Mouse (Mus musculus): Measurements from ENCODE around the gene Iqgap2. TPM values are rescaled to one million over a fixed set of nuclear protein-coding genes. Genes with fewer than 3 reads are reported as not detected.
A peak's percentile ranks its signal among the peaks of the same experiment; 100 is the strongest.

The Iqgap2 gene
- polyA plus RNA-seq, 1 experiment from 2014 or later = 5.2 TPM

DNA sequence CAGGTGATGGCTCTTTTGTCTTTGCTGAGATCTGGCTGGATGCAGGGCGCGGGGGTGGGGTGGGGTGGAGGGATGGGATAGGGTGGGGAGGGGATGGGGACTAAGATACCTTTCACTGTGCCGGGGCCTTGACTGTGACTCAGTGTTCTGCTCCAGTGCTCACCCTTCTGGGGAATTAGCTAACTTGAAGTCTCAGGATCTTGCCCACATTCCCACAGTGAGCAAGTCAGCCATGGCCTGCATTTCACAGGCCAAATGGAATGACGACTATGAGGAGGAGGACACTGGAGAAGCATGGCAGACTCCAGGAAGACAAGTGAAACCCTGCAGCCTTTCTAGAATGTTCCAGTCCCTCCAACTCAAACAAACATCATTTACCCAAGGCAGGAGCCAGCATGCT is 280.0 kb downstream of the Iqgap2 start:
- peaks cover 7% of the 10 kb centered on the region; the same call in 1 of the 2 replicates for H3K36me3 ChIP-seq (ENCODE audit: control insufficient read depth, insufficient read depth, low read length)
- H3K27me3 ChIP-seq (ENCODE audit: control insufficient read depth, insufficient read depth, low read depth, low read length) = no peaks in the 10 kb centered on the region
- no peak overlapping the region for H3K27ac ChIP-seq (ENCODE audit: low read length)
- no peak overlapping the region for H3K4me3 ChIP-seq (ENCODE audit: low read length)
- 82% methylated on average over 4 of the region's 4 CpGs for WGBS
- H3K9ac ChIP-seq (ENCODE audit: low read length) = no peak overlapping the region
- no peaks in the 10 kb centered on the region for H3K9me3 ChIP-seq (ENCODE audit: control insufficient read depth, low read length)
- no peak overlapping the region for H3K4me2 ChIP-seq (ENCODE audit: low read depth, low read length)
- no peak for ATAC-seq (ENCODE audit: low read depth)
- H3K4me1 ChIP-seq (replicated peaks; ENCODE audit: control insufficient read depth, insufficient read depth, low read length) = peaks cover 21% of the 10 kb centered on the region

DNA sequence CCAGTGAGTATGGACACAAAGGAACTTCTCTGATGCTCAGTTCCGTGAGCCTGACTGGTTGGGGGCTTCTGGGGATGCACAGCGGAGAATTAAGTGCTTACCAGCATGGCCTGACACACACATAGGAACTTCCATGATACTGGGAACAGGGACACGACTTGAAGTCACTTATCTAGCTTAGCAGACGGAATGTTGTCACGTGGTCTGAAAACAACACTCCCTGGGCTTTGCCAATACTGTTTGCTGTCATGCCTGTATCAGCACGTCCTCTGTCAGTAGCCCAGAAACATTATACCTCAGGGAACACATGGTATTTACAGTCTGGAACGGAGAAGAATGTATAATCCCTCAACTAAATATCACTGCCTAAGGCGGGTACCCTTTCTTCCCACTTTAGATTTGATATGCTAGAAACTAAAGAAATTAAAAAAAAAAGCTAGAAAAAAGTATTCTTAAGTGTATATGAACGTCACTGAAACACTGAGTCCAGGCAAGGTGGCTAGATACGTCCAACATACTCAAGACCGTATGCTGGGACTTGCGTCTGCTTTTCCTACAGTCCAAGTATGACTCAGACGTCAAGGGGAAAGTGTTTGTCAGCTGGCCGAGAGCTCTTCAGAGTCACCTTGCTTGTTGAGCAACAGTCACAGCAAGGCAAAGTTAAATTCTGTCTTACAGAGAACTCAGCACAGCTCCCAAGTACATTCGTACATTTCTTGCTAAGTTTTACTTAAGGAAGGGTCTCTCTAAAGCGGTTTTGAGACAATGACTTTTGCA is 280.7 kb downstream of the Iqgap2 start:
- Histone ChIP-seq H3K36me3 (ENCODE audit: control insufficient read depth, insufficient read depth, low read length) (peaks cover 7% of the 10 kb centered on the region; the same call in 1 of the 2 replicates), H3K9me3 (ENCODE audit: control insufficient read depth, low read length) (no peaks in the 10 kb centered on the region), H3K27me3 (ENCODE audit: control insufficient read depth, insufficient read depth, low read depth, low read length) (no peaks in the 10 kb centered on the region), H3K27ac (ENCODE audit: low read length) (no peak overlapping the region), H3K4me2 (ENCODE audit: low read depth, low read length) (no peak overlapping the region), H3K9ac (ENCODE audit: low read length) (no peak overlapping the region), H3K4me1 (replicated peaks; ENCODE audit: control insufficient read depth, insufficient read depth, low read length) (peaks cover 15% of the 10 kb centered on the region), H3K4me3 (ENCODE audit: low read length) (no peak overlapping the region)
- WGBS = 61% methylated on average over 16 of the region's 16 CpGs
- ATAC-seq (ENCODE audit: low read depth) = peak; percentile 59

DNA sequence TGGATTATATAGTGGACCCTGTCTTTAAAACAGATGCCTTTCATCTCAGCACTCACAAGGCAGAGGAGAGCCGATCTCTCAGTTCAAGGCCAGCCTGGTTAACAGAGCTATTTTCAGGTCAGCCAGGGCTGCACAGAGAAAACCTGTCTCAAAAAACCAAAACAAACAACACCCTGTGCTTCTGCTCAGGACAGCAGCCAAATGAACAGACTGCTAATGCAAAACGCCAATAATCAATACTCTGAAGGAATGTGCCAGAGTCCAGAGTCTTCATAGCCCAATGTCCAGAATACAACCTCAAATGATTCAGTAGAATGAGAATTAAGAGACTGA is 282.7 kb downstream of the Iqgap2 start:
- Histone ChIP-seq H3K4me3 (ENCODE audit: low read length) (no peak overlapping the region), H3K4me1 (replicated peaks; ENCODE audit: control insufficient read depth, insufficient read depth, low read length) (peaks cover 9% of the 10 kb centered on the region), H3K36me3 (ENCODE audit: control insufficient read depth, insufficient read depth, low read length) (peaks cover 17% of the 10 kb centered on the region), H3K27me3 (ENCODE audit: control insufficient read depth, insufficient read depth, low read depth, low read length) (no peaks in the 10 kb centered on the region), H3K27ac (ENCODE audit: low read length) (no peak overlapping the region), H3K9me3 (ENCODE audit: control insufficient read depth, low read length) (no peaks in the 10 kb centered on the region), H3K4me2 (ENCODE audit: low read depth, low read length) (no peak overlapping the region), H3K9ac (ENCODE audit: low read length) (no peak overlapping the region)
- WGBS = 80% methylated on average over 2 of the region's 2 CpGs
- ATAC-seq (ENCODE audit: low read depth) = no peak

DNA sequence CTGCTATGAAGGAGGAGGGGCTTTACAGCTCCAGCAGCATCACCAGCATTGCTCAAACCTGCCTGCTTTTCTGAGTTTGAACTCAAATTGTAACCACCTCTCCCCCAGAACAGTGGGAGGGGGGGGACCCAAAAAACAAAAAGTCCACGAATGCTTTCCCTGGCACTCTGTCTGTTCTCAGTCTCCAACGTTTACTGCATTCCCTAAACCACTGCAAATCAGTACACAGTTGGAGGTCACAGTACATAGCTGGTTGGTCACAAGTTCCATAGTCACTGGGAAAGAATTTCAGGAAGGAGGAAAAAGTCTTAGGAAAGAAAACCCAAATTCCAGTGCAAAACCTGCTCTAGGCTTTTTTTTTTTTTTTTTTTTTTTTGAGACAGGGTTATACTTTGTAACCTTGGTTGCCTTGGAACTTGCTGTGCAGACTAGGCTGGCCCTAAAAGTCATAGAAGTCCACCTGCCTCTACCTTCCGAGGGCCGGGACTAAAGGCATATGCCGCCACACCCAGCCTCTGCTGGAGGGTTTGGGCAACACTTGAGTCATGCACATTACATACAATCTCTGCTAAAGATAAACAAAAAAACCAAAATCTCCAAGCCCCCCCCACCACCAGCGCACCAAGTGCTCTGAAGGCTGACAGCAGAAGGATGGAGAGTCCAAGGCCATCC is 283.2 kb downstream of the Iqgap2 start:
- H3K27ac ChIP-seq (ENCODE audit: low read length) = no peak overlapping the region
- no peaks in the 10 kb centered on the region for H3K27me3 ChIP-seq (ENCODE audit: control insufficient read depth, insufficient read depth, low read depth, low read length)
- ATAC-seq (ENCODE audit: low read depth) = no peak
- H3K4me3 ChIP-seq (ENCODE audit: low read length) = no peak overlapping the region
- no peaks in the 10 kb centered on the region for H3K9me3 ChIP-seq (ENCODE audit: control insufficient read depth, low read length)
- H3K9ac ChIP-seq (ENCODE audit: low read length) = no peak overlapping the region
- no peak overlapping the region for H3K4me2 ChIP-seq (ENCODE audit: low read depth, low read length)
- H3K4me1 ChIP-seq (replicated peaks; ENCODE audit: control insufficient read depth, insufficient read depth, low read length) = peaks cover 9% of the 10 kb centered on the region
- WGBS = 70% methylated on average over 6 of the region's 6 CpGs
- peaks cover 22% of the 10 kb centered on the region for H3K36me3 ChIP-seq (ENCODE audit: control insufficient read depth, insufficient read depth, low read length)

- 90% methylated on average over 8 of the region's 8 CpGs for WGBS
- Histone ChIP-seq H3K36me3 (ENCODE audit: control insufficient read depth, insufficient read depth, low read length) (peaks cover 28% of the 10 kb centered on the region), H3K4me3 (ENCODE audit: low read length) (no peak overlapping the region), H3K9ac (ENCODE audit: low read length) (no peak overlapping the region), H3K4me2 (ENCODE audit: low read depth, low read length) (no peak overlapping the region), H3K27ac (ENCODE audit: low read length) (no peak overlapping the region), H3K9me3 (ENCODE audit: control insufficient read depth, low read length) (no peaks in the 10 kb centered on the region), H3K27me3 (ENCODE audit: control insufficient read depth, insufficient read depth, low read depth, low read length) (no peaks in the 10 kb centered on the region), H3K4me1 (replicated peaks; ENCODE audit: control insufficient read depth, insufficient read depth, low read length) (peaks cover 9% of the 10 kb centered on the region)
- ATAC-seq (ENCODE audit: low read depth) = no peak
Measured at GRCm38 (mm10) chr13:95607019-95607418, 284.7 kb downstream of the Iqgap2 start.

- no peak for ATAC-seq (ENCODE audit: low read depth)
- WGBS = 95% methylated on average over 25 of the region's 25 CpGs
- peaks cover 25% of the 10 kb centered on the region for H3K36me3 ChIP-seq (ENCODE audit: control insufficient read depth, insufficient read depth, low read length)
Measured at GRCm38 (mm10) chr13:95604288-95604687, 287.4 kb downstream of the Iqgap2 start.

GRCm38 (mm10) chr13:95599833-95600359 is 291.8 kb downstream of the Iqgap2 start:
- no peak overlapping the region for H3K27ac ChIP-seq (ENCODE audit: low read length)
- no peak for ATAC-seq (ENCODE audit: low read depth)
- 71% methylated on average over 3 of the region's 3 CpGs for WGBS
- peaks cover 20% of the 10 kb centered on the region for H3K36me3 ChIP-seq (ENCODE audit: control insufficient read depth, insufficient read depth, low read length)
- H3K9ac ChIP-seq (ENCODE audit: low read length) = no peak overlapping the region
- no peak overlapping the region for H3K4me3 ChIP-seq (ENCODE audit: low read length)
- no peaks in the 10 kb centered on the region for H3K9me3 ChIP-seq (ENCODE audit: control insufficient read depth, low read length)
- no peaks in the 10 kb centered on the region for H3K27me3 ChIP-seq (ENCODE audit: control insufficient read depth, insufficient read depth, low read depth, low read length)
- H3K4me1 ChIP-seq (replicated peaks; ENCODE audit: control insufficient read depth, insufficient read depth, low read length) = no peaks in the 10 kb centered on the region
- no peak overlapping the region for H3K4me2 ChIP-seq (ENCODE audit: low read depth, low read length)

More at GRCm38 (mm10) chr13:95604288-95604687, 287.4 kb downstream of the Iqgap2 start:
- Histone ChIP-seq H3K9me3 (ENCODE audit: control insufficient read depth, low read length) (no peaks in the 10 kb centered on the region), H3K27ac (ENCODE audit: low read length) (no peak overlapping the region), H3K4me3 (ENCODE audit: low read length) (no peak overlapping the region), H3K9ac (ENCODE audit: low read length) (no peak overlapping the region), H3K4me2 (ENCODE audit: low read depth, low read length) (no peak overlapping the region), H3K4me1 (replicated peaks; ENCODE audit: control insufficient read depth, insufficient read depth, low read length) (no peaks in the 10 kb centered on the region), H3K27me3 (ENCODE audit: control insufficient read depth, insufficient read depth, low read depth, low read length) (no peaks in the 10 kb centered on the region)

- no peaks in the 10 kb centered on the region for H3K27me3 ChIP-seq (ENCODE audit: control insufficient read depth, insufficient read depth, low read depth, low read length)
- H3K27ac ChIP-seq (ENCODE audit: low read length) = no peak overlapping the region
- ATAC-seq (ENCODE audit: low read depth) = no peak
- peaks cover 4% of the 10 kb centered on the region for H3K36me3 ChIP-seq (ENCODE audit: control insufficient read depth, insufficient read depth, low read length)
- 76% methylated on average over 18 of the region's 18 CpGs for WGBS
- H3K4me1 ChIP-seq (replicated peaks; ENCODE audit: control insufficient read depth, insufficient read depth, low read length) = no peaks in the 10 kb centered on the region
- H3K4me2 ChIP-seq (ENCODE audit: low read depth, low read length) = no peak overlapping the region
- H3K9ac ChIP-seq (ENCODE audit: low read length) = no peak overlapping the region
- no peak overlapping the region for H3K4me3 ChIP-seq (ENCODE audit: low read length)
- no peaks in the 10 kb centered on the region for H3K9me3 ChIP-seq (ENCODE audit: control insufficient read depth, low read length)
Measured at GRCm38 (mm10) chr13:95598232-95598920, 293.3 kb downstream of the Iqgap2 start.

DNA sequence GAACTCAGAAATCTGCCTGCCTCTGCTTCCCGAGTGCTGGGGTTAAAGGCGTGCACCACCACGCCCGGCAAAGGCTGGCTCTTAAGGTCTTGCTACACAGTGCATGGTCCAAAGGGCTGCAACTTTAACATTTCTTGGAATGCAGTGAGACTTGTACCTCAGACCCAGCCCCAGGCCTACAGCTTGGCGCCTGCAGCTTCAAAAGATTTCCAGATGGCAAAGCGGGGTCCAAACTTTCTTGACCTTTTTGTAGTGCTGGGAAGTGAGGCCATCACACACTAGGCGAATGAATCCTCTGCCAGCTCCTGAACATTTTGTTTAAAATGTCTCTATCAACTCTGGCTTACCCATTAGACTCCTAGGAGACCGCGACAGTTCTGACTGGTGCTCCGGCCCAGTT is 294.1 kb downstream of the Iqgap2 start:
- H3K4me2 ChIP-seq (ENCODE audit: low read depth, low read length) = no peak overlapping the region
- WGBS = 81% methylated on average over 10 of the region's 10 CpGs
- no peaks in the 10 kb centered on the region for H3K9me3 ChIP-seq (ENCODE audit: control insufficient read depth, low read length)
- peaks cover under 1% of the 10 kb centered on the region; the same call in 1 of the 2 replicates for H3K36me3 ChIP-seq (ENCODE audit: control insufficient read depth, insufficient read depth, low read length)
- H3K27me3 ChIP-seq (ENCODE audit: control insufficient read depth, insufficient read depth, low read depth, low read length) = no peaks in the 10 kb centered on the region
- no peak overlapping the region for H3K27ac ChIP-seq (ENCODE audit: low read length)
- H3K9ac ChIP-seq (ENCODE audit: low read length) = no peak overlapping the region
- no peak for ATAC-seq (ENCODE audit: low read depth)
- no peaks in the 10 kb centered on the region for H3K4me1 ChIP-seq (replicated peaks; ENCODE audit: control insufficient read depth, insufficient read depth, low read length)
- H3K4me3 ChIP-seq (ENCODE audit: low read length) = no peak overlapping the region
